Mouse (Mus musculus): Measurements from ENCODE around the gene Zfp658.

The Zfp658 gene

DNA sequence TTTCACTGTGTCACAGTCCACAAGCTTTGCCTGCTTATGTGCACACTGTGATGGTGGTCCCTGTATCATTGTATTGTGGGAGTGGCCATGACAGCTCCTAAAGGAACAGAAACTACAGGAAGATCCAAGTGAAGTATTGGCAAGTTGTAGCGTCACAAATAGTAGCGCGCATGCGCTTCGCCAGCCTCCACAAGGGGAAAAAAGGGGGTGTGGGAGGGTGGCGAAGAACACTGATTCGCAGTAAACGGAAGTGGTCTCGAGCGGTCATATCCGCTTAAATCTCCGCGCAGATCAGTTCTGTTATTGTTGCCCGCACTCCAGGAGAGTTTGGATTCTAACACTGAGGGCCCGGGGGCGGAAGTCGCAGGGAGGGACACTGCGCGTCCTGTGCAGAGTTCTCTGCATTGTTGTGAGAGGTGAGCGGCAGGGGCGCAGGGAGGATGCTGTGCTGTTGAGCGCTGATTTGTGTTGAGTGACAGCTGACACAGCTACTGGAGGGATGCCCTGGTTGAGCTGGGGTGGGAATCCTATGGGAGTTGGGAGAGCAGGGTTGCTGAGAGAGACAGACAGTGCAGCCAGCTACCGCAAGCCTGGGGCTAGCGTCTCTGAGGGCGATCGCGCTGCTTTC is at the start of gene Zfp658:
Gene Zfp658 (plus strand): TSS at position 251 of the 628 bp plus-strand sequence.
- peak; percentile 81 to 82 for DNase-seq

DNA sequence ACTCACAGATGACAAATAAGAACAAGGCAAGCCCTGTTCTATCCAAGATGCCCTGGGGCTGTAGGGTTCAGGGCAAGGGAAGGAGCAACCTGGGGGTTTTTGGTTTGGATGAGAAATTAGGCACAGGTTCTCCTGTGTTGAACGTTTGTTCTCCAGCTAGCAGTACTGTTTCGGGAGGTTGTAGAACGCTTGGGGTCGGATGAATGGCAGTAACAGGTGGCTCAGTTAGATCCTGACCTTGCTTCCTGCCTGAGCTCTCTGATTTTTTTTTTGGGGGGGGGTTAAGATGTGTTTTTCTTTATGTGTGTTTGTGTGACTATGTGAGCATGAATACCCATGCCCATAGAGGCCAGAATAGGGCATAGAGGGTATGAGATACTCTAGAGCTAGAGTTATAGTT is 49.5 kb upstream of the Zfp658 start:
- DNase-seq, result no peak

DNA sequence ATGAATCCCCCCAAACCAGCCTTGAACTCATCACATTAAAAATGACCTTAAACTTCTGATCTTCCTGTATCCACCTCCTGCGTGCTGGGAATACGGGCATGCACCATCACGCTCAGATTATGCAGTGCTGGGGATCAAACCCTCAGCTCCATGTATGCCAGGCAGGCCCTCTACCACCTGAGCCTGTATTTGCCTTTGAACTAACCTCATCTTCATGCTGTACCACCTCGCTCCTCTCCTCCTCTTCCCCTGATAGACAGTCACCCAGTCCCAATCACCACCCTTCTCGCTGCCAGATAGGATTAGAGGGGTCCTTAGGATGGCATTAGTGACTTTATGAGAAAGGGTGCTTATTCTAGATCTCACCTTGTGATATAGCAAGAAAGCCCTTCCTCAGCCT is 47.0 kb upstream of the Zfp658 start:
- no peak for DNase-seq

- DNase-seq, result peak; percentile 28 to 32
Observed at GRCm38 (mm10) chr7:43518341-43518740, 43.7 kb upstream of the Zfp658 start.

DNA sequence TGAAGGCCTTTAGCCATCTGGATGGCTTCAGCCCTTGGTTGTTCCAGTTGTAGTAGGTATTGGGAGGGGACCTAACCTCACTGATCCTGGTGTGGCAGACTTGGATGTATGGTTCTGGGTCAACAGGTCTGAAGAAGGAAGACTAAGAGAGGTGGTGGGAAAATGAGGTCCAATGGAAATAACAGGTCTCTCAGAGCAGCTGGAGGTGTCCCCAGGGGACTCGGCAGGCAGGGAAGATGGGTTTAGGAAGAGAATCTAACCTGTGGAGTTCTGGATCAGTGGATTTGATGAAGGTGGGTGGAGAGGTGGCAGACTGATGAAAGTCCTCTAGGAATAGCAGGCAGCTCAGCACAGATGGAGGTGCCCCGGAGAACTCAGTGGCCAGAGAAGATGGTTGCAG is 39.3 kb upstream of the Zfp658 start:
- no peak for DNase-seq

- peak in 1 of 2 experiments; percentile 18 for DNase-seq
Observed at GRCm38 (mm10) chr7:43525313-43525712, 36.7 kb upstream of the Zfp658 start.

GRCm38 (mm10) chr7:43530216-43530785 is 31.8 kb upstream of the Zfp658 start:
- DNase-seq, result no peak

DNA sequence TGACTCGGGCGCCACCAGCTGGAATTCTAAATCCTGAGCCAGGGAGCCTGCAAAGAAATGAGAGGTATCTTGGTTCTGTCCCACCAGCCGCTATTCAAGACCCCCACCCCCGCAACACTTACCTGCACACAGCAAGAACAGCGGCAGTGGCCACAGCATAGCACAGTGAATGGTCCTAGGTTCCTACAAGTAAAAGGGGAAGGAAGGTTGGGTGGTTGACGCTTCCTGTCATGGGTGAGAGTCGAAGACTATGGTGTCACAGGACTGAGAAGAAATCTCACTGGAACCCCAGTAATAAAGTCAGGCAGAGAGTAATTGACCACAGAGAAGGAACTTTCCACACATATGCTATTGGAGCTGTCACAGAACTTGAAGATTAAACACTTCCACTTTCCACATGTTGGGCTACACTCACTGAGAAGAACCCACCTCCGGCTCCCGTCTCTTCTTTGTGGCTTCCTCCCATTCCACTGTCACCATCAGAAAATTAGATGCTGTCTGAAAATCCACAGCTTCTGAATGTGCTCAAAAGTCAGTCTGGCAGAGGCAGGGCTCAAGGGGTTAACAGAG is 29.0 kb upstream of the Zfp658 start:
- no peak for DNase-seq

- DNase-seq, result no peak
Observed at GRCm38 (mm10) chr7:43538524-43538923, 23.5 kb upstream of the Zfp658 start.

DNA sequence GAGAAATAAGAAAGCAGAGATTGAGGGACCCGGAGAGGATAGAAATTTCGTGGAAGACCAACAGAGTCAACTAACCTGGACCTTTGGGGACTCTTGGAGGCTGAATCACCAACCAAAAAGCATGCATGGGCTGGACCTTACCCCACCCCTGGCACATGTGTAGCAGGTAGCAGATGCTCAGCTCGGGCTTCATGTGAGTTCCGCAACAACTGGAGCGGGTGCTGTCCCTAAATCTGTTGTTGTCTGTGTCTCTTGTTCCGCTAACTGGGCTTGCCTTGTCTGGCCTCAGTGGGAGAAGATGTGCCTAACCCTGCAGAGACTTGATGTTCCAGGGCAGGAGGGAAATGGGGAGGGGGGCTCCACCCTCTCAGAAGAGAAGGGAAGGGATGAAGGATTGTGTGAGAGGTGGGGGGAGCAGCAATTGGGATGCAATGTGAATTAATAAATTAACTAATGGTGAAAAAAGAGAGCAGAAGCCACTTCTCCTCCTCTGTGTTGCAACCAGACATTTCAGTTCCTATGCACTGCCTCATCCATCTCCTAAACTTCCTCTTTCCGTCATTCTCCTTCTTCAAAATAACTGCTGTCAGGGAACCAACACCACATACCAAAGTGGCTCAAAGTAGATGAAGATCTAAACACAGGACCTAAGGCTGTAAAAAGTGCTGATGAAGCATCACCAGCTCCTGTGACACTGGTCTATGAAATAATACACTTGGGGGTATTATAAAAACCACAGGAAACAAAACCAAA is 17.7 kb upstream of the Zfp658 start, which contains the start of gene Cd33:
Gene Cd33 (minus strand): TSS at position 204 of the 753 bp plus-strand sequence.
- DNase-seq, result no peak

DNA sequence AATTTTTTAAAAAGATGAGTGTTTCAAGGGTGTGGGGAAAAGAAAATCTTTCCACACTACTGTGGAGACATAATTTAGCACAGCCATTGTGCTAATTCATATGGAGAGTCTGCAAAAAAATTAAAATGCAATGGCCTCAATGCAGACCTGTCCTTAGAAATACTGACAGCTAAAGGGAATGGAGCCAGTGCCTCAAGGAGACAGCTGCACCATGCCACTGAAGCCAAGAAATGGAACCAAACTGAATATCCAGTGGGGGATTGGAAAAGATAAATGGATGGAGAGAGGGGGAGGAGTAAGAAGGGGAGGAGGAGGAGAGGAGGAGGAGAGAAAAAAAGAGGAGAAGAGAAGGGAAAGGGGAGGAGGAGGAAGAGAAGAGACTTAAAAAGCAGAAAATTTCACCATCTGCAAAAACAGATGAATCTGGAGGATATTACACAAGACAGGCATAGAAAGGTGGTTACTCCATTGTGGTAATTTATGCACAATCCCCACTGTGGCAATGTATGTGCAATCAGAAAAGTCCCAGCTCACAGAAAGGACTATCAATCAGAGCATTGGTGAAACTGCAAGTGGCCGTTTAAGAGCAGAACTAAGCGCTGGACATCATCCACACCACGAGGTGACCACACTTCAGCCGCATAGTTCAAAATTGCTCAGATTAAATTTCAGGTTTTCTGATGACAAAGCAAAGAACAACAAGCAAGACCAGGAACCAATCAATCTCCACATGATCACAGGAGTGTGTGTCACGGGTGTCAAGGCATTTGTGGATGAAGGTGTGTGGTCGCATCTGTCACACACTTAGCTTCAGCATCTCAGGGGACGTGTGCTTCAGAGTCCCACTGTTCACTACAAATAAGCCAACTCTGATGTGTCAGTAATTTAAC is 16.2 kb upstream of the Zfp658 start:
- no peak for DNase-seq

DNA sequence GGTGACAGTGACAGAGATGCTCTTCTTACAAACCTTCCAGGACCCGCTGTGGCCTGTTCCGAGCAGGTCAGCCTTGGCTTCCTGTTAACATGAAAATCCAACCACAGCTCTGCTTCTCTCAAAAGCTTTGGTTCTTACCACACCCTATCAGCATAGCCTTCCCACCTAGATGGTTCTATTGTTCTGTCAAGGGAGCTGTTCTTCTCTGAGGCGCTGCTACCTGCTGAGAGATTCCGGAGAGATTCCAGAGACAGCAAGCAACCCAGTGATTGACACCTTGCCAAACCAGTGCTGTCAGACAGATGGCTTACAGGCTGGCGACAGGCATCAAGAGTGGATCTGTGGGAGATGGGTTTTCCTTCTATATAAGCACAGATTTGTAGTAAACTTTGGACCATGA is 14.4 kb upstream of the Zfp658 start:
- DNase-seq, result peak; percentile 67 to 73

GRCm38 (mm10) chr7:43548206-43548605 is 13.8 kb upstream of the Zfp658 start:
- DNase-seq, result peak; percentile 44 to 57

GRCm38 (mm10) chr7:43553153-43553552 is 8.9 kb upstream of the Zfp658 start:
- DNase-seq, result no peak

GRCm38 (mm10) chr7:43554550-43554949 is 7.5 kb upstream of the Zfp658 start:
- no peak for DNase-seq

GRCm38 (mm10) chr7:43555351-43555750 is 6.7 kb upstream of the Zfp658 start:
- no peak for DNase-seq

GRCm38 (mm10) chr7:43556901-43557300 is 5.2 kb upstream of the Zfp658 start:
- no peak for DNase-seq

DNA sequence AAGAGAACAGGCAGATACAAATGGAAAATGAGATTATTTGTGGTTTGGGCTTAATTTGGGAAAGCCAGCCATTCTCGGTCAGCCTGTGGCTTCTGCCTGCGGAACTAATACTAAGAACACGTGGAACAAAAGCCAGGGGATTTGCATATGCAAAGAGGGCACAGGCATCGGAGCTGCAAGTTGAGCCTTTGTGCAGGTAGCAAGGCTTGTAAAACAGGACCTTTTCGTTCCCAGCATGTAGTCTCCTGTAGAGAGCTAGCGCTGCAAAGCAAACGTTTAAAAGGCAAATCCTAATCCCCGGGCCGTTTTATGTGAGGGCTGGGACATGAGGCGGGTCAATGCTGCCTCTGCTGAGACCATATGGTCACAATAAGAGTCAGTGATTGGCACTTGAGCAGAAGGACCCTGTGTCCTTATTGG is 605 bp downstream of the Zfp658 start:
- peak in 1 of 2 experiments; percentile 21 for DNase-seq

DNA sequence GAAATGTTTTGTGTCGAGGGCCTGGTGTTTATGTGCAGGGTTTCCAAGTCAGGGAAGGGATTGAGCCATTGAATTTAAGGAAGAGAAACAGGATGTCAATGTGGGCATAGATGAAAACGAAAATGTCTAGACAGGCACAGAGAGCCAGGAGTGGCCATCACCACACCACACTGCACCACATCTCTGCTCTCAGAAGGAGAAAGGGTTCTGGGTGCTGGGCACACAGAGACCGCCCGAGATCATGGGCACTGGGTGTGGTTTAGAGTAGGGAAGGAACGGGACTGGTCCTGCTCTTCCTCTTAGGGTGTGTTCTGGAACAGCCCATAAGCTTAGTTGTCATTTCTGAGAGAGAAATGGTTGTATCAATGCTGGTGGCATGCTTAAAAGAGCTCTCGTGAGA is 1.2 kb downstream of the Zfp658 start:
- no peak for DNase-seq

DNA sequence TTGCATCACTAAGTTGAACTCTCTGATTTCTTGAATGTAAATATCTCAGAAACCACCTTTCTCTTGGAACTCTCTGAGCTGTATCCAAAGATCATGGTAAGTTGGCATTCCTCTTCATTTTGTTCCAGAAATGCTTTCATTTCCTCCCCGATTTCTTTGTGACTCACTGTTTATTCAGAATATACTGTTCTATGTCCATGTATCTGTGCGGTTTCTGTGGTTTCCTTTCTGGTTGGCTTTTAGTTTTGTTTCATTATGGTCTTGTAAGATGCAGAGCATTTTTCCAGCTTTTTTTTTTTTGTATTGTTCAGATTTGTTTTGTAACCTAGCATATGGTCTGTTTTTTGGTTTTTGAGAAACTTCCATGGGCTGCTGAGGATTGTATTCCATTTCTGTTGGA is 9.2 kb downstream of the Zfp658 start:
- DNase-seq, result no peak

DNA sequence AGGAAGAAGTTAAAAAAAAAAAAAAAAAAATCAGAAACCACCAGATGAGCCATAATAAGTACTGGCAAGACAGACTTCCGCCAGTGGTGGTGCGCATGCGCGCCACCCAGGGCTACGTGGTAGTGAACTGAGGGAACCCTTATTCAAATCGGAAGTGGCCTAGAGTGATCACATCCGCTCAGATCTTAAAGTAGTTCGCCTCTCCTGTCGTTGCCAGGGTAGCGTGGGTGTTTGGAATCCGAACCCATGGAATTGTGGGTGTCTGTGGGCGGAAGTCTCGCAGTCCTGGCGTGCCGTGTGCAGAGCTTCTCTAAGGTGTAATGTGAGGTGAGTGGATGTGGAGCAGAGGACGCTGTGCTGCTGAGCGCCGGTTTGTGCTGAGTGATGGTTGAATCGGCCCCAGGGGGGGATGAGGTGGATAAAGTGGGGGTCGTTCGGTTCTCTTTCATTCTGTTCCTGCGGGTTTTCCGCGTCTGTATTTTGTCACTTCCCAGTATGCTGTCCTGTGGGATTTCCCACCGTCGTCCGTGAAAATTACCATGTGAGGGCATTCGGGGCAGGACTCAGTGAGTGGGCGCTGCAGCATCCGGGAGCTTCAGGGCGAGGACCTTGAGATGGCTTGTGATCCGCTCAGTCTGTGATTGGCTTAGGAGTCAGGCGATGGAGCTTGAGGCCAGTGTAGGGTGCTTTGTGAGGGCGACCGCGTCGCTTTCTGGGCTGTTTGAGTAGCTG is 17.6 kb downstream of the Zfp658 start, which contains the start of gene Zfp719:
Gene Zfp719 (plus strand): TSS at position 171 of the 732 bp plus-strand sequence.
- DNase-seq, result peak; percentile 89 to 91

GRCm38 (mm10) chr7:43580526-43580925 is 18.5 kb downstream of the Zfp658 start:
- peak; percentile 21 to 28 for DNase-seq
